Mouse (Mus musculus) hindbrain, embryonic 15.5 days (tissue): ENCODE data around the gene Tlnrd1. TPM values are rescaled to one million over a fixed set of nuclear protein-coding genes. Genes with fewer than 3 reads are reported as not detected.

Experiments used
- ATAC-seq: fragments of 200-750 bp; cut with Nextera tagmentation; 2 replicates; pipeline ENCODE4 v1.8.0; 2017; ENCODE audit warnings: low read depth, moderate number of reproducible peaks, moderate TSS enrichment; ENCODE audit not compliant: low FRiP score
- H3K27ac ChIP-seq: fragments of 300-500 bp; sonication (generic); replicated peaks from 2 replicates; pipeline ENCODE4 v1.5.1; 2015; ENCODE audit warnings: mild to moderate bottlenecking, inconsistent platforms
- H3K27me3 ChIP-seq: fragments of 300-500 bp; sonication (generic); 2 replicates; pipeline ENCODE4 v1.6.1; 2015; ENCODE audit warnings: control low read depth, inconsistent platforms
- H3K36me3 ChIP-seq: fragments of 300-500 bp; sonication (generic); 2 replicates; pipeline ENCODE4 v1.6.1; 2015; ENCODE audit warnings: control low read depth, inconsistent platforms
- H3K4me1 ChIP-seq: fragments of 300-500 bp; sonication (generic); replicated peaks from 2 replicates; pipeline ENCODE4 v1.6.1; 2015; ENCODE audit warnings: control low read depth, inconsistent platforms
- H3K4me2 ChIP-seq: fragments of 300-500 bp; sonication (generic); 2 replicates; pipeline ENCODE4 v1.6.1; 2015; ENCODE audit warnings: moderate library complexity, mild to moderate bottlenecking, inconsistent platforms
- H3K4me3 ChIP-seq: fragments of 300-500 bp; sonication (generic); 2 replicates; pipeline ENCODE4 v1.5.1; 2015; ENCODE audit warnings: mild to moderate bottlenecking, inconsistent platforms
- H3K9ac ChIP-seq: fragments of 300-500 bp; sonication (generic); 2 replicates; pipeline ENCODE4 v1.6.1; 2015; ENCODE audit warnings: inconsistent platforms
- H3K9me3 ChIP-seq: fragments of 300-500 bp; sonication (generic); 2 replicates; pipeline ENCODE4 v1.6.1; 2016; ENCODE audit warnings: control low read depth, inconsistent platforms
- WGBS: fragments of 180-500 bp; shearing (Covaris S2); methylation state at CpG from one replicate; pipeline ENCODE4 v1.1.7; 2015; 5-methylcytosine and 5-hydroxymethylcytosine counted together
- polyA plus RNA-seq: library from polyadenylated mRNA; unstranded; fragments of >200 nt; fragmentation: Nextera tagmentation; extraction: Ambion mirVana; gene quantifications from 2 replicates; pipeline ENCODE4 v1.2.1, GENCODE M21; 2015

Tlnrd1 gene
- polyA plus RNA-seq = 11.1 and 11.5 TPM in 2 replicates

DNA sequence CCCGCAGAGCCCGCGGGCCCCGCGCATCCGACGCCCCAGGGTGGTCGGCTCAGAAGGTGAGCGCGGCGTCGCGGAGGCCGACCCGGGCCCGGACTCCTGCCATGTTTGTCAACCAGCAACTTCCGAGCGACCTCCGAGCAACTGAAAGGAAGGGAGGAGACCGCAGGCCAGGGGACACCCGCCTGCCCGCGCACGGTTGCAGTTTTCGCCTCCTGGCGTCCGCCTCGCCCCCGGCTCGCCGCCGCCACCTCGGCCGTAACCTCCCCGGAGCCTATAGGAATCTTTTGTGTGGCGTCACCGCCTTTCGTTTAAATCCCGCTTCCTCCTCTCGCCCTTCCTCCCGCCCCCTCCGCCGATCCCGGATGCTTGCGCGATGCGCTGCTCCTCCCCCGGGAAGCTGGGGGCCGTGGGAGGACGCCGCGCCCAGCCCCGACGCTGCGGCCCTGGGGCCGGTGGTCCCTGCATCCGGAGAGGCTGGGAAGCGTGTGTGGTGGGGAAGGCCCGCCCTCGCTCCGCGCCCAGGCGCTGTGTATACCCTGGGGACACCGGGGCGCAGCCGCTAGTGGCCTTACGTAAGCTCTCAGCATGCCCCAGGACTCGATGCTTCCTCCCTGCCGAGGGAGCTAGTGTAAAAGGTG, at the start of gene Tlnrd1, which contains the start of gene Mesd:
TSS of gene Tlnrd1 (minus strand) at position 285 of the 638 bp plus-strand sequence.
TSS of gene Mesd (plus strand) at position 446 of the 638 bp plus-strand sequence.
- ATAC-seq = peak; percentile 81
- Histone ChIP-seq H3K27ac (peak within 1 kb of the TSS; percentile 94), H3K4me1 (peaks cover 50% of the 10 kb centered on the region), H3K4me2 (peak within 1 kb of the TSS; percentile 83), H3K4me3 (peak within 1 kb of the TSS; percentile 82), H3K9ac (peak within 1 kb of the TSS; percentile 92), H3K27me3 (no peaks in the 10 kb centered on the region), H3K36me3 (no peaks in the 10 kb centered on the region), H3K9me3 (no peaks in the 10 kb centered on the region)
- WGBS = under 1% methylated on average over 65 of the region's 69 CpGs

DNA sequence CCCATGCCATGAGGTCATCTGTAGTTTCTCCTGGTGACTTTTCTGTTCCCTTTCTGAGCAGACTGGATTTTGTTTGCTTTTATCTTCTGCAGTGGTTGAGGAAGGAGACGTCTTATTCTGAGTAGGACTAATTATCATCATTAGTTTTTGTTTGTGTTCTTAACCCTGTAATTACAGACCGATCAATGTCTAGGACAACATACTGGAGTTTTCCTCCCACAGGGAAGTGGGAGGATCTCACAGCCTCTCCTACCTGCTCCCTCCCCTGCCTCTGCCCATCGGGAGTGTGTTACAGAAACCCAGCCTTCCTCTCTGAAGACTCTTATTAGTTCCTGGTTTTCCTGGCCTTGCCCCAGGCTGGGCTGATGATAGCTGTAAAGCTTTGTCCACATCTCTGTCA, 37.5 kb upstream of the Tlnrd1 start:
- Histone ChIP-seq H3K4me1 (no peaks in the 10 kb centered on the region), H3K9ac (no peak overlapping the region), H3K9me3 (no peaks in the 10 kb centered on the region), H3K27me3 (no peaks in the 10 kb centered on the region), H3K27ac (no peak overlapping the region), H3K4me2 (no peak overlapping the region), H3K4me3 (no peak overlapping the region), H3K36me3 (no peaks in the 10 kb centered on the region)
- 56% methylated on average over 3 of the region's 3 CpGs for WGBS
- ATAC-seq = no peak

DNA sequence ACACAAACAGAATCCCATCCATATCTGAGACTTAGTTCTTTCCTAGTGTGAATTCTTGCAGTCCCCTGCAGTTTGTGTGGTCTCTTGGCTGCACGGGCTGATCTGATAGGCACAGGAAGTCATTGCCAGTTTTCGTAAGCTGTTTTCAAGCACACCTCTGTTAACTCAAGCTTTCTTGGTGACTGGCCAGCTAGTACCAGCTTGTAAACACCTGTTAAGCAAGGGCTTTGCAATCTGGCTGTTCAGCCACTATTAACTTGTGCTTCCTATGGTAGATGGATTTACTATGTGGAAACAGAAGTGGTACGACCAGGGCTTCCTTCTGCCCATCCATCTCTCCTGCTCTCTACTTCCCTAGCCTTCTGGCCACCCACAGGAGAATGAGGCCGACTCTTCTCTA, 36.1 kb upstream of the Tlnrd1 start:
- 80% methylated on average over 4 of the region's 4 CpGs for WGBS
- Histone ChIP-seq H3K36me3 (no peaks in the 10 kb centered on the region), H3K27ac (no peak overlapping the region), H3K4me1 (no peaks in the 10 kb centered on the region), H3K9me3 (no peaks in the 10 kb centered on the region), H3K4me2 (no peak overlapping the region), H3K9ac (no peak overlapping the region), H3K4me3 (no peak overlapping the region), H3K27me3 (no peaks in the 10 kb centered on the region)
- no peak for ATAC-seq

DNA sequence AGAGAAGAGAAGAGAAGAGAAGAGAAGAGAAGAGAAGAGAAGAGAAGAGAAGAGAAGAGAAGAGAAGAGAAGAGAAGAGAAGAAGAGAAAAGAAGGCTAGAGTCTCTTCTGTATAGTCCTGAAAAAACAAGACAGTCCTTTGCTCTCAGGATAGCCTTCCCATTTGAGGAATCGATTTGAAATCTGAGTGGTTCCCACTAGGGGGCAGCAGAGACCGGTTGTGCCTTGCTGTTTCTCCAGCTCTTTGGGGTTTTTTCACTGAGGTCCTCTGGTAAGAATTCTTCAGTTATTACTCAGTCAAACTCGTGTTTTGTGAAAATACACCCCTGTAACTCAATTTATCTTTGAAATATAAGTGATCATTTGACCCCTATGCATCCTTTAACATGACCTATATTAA, 30.5 kb upstream of the Tlnrd1 start:
- 0% methylated on average over 3 of the region's 3 CpGs for WGBS
- no peak overlapping the region for H3K27ac ChIP-seq

DNA sequence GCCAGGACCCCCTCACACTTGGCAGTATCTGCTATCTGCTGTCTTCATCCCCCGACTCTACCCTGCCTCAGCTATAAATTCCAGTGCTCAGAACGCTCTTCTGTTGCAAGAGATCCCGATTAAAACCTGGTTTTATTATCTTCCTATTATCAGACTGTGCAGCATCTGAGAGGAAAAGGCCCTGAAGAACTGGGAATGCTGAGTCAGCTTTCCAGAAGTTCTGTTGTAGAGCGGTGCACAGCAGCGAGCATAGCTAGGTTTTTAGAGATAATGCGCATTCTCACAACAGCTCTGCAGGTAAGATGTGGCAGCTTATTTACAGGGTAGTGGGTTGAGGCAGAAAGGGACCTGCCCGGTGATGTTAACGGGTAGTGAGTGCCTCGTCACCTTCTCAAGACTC, 29.9 kb upstream of the Tlnrd1 start:
- no peak overlapping the region for H3K4me3 ChIP-seq
- no peak overlapping the region for H3K9ac ChIP-seq
- H3K9me3 ChIP-seq = no peaks in the 10 kb centered on the region
- no peak overlapping the region for H3K27ac ChIP-seq
- 79% methylated on average over 9 of the region's 9 CpGs for WGBS
- no peaks in the 10 kb centered on the region for H3K36me3 ChIP-seq
- H3K27me3 ChIP-seq = no peaks in the 10 kb centered on the region
- peak; percentile 15; the same call in 1 of the 2 replicates for ATAC-seq
- no peak overlapping the region for H3K4me2 ChIP-seq
- H3K4me1 ChIP-seq = no peaks in the 10 kb centered on the region

More for the DNA sequence above, 30.5 kb upstream of the Tlnrd1 start:
- Histone ChIP-seq H3K4me3 (no peak overlapping the region), H3K4me1 (no peaks in the 10 kb centered on the region), H3K9me3 (no peaks in the 10 kb centered on the region), H3K27me3 (no peaks in the 10 kb centered on the region), H3K36me3 (no peaks in the 10 kb centered on the region), H3K9ac (no peak overlapping the region), H3K4me2 (no peak overlapping the region)
- ATAC-seq = peak; percentile 66; the same call in 1 of the 2 replicates

DNA sequence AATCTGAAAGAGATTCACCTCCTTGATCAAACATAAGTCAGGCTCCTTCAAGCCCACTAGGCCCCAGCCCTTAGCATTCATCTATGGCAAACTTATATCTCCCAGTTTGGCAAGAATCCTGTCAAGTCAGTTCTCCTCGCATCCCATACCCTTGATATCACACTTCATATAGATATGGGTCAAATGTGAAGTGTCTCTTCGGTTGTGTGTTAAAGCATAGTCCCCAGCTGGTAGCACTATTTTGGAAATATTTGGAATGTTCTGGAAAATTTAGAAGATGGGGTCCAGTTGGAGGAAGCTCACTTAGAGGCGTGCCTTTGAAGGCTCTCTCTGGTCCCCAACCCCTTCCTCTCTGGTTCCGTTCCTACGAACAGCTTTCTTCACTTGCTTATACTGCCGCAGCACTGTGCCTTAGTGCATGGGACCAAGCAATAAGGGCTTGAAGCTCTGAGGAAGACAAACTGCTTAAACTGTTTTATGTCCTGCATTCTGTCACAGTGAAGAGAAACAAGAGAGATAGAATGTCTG, 29.4 kb upstream of the Tlnrd1 start:
- Histone ChIP-seq H3K27me3 (no peaks in the 10 kb centered on the region), H3K4me3 (no peak overlapping the region), H3K27ac (no peak overlapping the region), H3K4me2 (no peak overlapping the region), H3K36me3 (no peaks in the 10 kb centered on the region), H3K4me1 (no peaks in the 10 kb centered on the region), H3K9ac (no peak overlapping the region), H3K9me3 (no peaks in the 10 kb centered on the region)
- WGBS = 94% methylated on average over 6 of the region's 6 CpGs
- no peak for ATAC-seq

DNA sequence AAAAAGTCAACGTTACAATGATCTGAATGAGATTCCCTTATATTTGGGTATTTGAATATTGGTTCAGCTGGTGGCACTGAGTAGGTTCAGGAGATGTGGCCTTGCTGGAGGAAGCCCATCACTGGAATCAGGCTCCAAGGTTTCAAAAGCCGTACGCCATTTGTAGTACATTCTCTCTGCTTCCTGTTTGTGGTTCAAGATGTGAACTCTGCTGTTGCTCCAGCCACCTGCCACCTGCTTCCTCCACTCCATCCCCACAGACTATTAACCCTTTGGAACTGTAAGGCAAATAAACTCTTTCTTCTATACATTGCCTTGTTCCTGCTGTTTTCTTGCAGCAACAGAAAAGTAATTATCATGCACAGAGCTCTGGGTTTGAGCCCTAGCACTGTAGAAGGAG, 27.8 kb upstream of the Tlnrd1 start:
- WGBS = 89% methylated on average over 3 of the region's 3 CpGs
- H3K27me3 ChIP-seq = no peaks in the 10 kb centered on the region
- H3K4me1 ChIP-seq = no peaks in the 10 kb centered on the region
- H3K36me3 ChIP-seq = no peaks in the 10 kb centered on the region
- no peak overlapping the region for H3K4me3 ChIP-seq
- no peak for ATAC-seq
- no peak overlapping the region for H3K27ac ChIP-seq
- no peaks in the 10 kb centered on the region for H3K9me3 ChIP-seq
- H3K9ac ChIP-seq = no peak overlapping the region
- H3K4me2 ChIP-seq = no peak overlapping the region

DNA sequence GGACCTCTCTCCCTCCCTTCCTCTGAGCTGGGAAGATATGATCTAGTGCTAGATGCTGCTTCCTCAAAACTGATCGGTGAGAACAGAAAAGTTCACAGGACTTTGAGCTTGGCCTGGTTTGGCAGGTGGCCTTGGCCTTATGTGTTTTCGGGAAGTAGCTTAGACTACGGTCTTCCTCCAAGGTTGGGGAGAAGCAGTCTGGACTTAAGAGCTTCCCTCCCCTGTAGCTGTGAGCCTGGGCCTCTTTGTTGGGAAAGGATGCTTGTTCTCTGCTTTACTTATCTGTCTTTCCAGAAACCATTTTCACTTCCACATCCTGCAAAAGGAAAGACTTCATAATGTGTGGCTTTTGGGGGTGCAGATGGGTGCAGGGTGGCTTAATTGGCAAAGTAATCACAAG, 20.7 kb upstream of the Tlnrd1 start:
- no peaks in the 10 kb centered on the region for H3K9me3 ChIP-seq
- 90% methylated on average over 3 of the region's 3 CpGs for WGBS
- peaks cover 8% of the 10 kb centered on the region for H3K36me3 ChIP-seq
- ATAC-seq = no peak
- H3K4me3 ChIP-seq = no peak overlapping the region
- no peaks in the 10 kb centered on the region for H3K4me1 ChIP-seq
- H3K27ac ChIP-seq = no peak overlapping the region
- H3K4me2 ChIP-seq = no peak overlapping the region
- H3K27me3 ChIP-seq = no peaks in the 10 kb centered on the region
- H3K9ac ChIP-seq = no peak overlapping the region

DNA sequence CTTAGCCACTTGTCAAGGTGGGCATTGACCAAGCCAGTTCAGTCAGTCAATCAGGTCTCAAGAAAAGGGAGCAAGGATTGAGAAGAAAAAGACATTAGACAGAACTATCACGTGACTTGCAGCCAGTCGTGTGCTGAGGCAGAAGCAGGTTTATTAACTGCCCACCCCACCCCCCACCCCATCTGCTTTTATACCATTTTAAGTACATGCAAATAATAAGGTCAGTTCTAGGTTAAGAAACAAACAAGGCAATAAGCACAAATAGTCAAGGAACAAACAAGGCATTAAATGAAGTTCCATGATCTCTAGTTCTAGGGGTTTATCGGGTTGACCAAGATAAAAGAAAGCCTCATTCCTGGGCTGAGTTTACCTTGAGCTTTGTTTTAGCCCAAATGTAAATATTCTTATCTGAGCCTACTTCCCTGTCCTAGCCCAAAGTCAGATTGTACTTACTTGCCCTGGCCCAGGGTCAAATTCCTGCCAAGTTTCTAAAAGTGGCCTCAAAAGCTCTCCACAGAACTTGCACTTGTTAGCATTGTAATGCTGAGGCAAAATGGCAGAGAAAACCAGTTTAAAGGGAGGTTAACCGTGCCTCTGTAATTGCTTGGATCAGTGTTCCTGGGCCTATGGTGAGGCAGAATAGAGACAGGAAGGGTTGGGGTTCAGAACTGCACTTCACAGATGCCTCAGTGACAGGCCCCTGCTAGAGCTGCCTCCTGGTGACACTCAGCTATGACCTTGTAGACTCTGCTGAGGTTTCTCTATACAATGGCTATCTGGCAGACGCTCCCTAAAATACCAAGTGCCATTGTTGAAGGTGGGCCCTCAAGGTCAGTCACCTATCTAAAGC, 18.4 kb upstream of the Tlnrd1 start:
- ATAC-seq = no peak
- Histone ChIP-seq H3K4me1 (no peaks in the 10 kb centered on the region), H3K27ac (no peak overlapping the region), H3K27me3 (no peaks in the 10 kb centered on the region), H3K4me3 (no peak overlapping the region), H3K36me3 (peaks cover 30% of the 10 kb centered on the region), H3K4me2 (no peak overlapping the region), H3K9me3 (no peaks in the 10 kb centered on the region), H3K9ac (no peak overlapping the region)
- 77% methylated on average over 5 of the region's 5 CpGs for WGBS

DNA sequence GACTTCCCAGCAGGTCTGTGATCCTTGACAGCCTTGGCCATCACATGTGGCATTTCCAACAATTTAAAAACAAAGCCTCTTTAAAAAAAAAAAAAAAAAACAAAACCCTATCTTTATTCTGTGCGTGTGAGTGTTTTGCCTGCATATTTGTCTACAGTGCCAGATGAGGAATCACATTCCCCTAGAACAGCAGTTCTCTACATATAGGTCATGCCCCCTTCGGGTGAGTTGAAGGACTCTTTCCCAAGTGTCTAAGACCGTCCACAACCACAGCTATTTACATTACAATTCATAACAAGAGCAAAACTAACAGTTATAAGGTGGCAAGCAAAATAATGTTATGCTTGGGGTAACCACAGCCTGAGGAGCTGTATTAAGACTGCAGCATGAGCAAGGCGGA, 17.3 kb upstream of the Tlnrd1 start:
- Histone ChIP-seq H3K4me2 (no peak overlapping the region), H3K9ac (no peak overlapping the region), H3K27ac (no peak overlapping the region), H3K9me3 (no peaks in the 10 kb centered on the region), H3K4me3 (no peak overlapping the region), H3K36me3 (peaks cover 34% of the 10 kb centered on the region), H3K27me3 (no peaks in the 10 kb centered on the region), H3K4me1 (no peaks in the 10 kb centered on the region)
- no peak for ATAC-seq
- WGBS = 85% methylated on average over 4 of the region's 4 CpGs

GRCm38 (mm10) chr7:83900519-83900918, 16.4 kb upstream of the Tlnrd1 start:
- H3K4me1 ChIP-seq = no peaks in the 10 kb centered on the region
- WGBS = 82% methylated on average over 3 of the region's 3 CpGs
- H3K4me3 ChIP-seq = no peak overlapping the region
- H3K27me3 ChIP-seq = no peaks in the 10 kb centered on the region
- no peak overlapping the region for H3K4me2 ChIP-seq
- no peaks in the 10 kb centered on the region for H3K9me3 ChIP-seq
- no peak overlapping the region for H3K9ac ChIP-seq
- H3K36me3 ChIP-seq = peaks cover 36% of the 10 kb centered on the region
- no peak overlapping the region for H3K27ac ChIP-seq
- ATAC-seq = no peak

- no peak for ATAC-seq
- 94% methylated on average over 11 of the region's 11 CpGs for WGBS
- Histone ChIP-seq H3K27me3 (no peaks in the 10 kb centered on the region), H3K4me3 (no peak overlapping the region), H3K4me2 (no peak overlapping the region), H3K9ac (no peak overlapping the region), H3K27ac (no peak overlapping the region), H3K36me3 (peaks cover 39% of the 10 kb centered on the region), H3K9me3 (no peaks in the 10 kb centered on the region), H3K4me1 (peaks cover 13% of the 10 kb centered on the region)
Measured at GRCm38 (mm10) chr7:83898267-83898666, 14.2 kb upstream of the Tlnrd1 start.
